Mouse (Mus musculus): ENCODE data around the gene Smarcd2. TPM values are rescaled to one million over a fixed set of nuclear protein-coding genes. Genes with fewer than 3 reads are reported as not detected.
A peak's percentile ranks its signal among the peaks of the same experiment; 100 is the strongest.
"Not testable (repeated sequence)": the region's sequence is repeated elsewhere in the genome, so short reads cannot be mapped to it uniquely, and the experiment has no call there.

The Smarcd2 gene
- polyA plus RNA-seq, 1 experiment, result 110 TPM

DNA sequence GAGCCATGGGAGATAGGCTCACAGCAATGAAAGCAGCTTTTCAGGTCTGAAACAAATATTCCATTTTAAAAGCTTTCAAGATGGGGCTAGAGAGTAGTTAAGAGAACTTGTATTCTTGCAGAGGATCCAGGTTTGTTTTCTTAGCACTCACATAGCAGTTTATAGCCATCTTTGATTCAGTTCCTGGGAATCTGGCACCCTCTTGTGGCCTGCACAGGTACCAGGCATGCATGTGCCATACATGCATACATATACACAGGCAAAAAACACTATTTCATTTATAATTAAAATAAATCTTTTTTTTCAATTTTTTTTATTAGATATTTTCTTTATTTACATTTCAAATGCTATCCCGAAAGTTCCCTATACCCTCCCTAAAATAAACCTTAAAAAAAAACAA is 25.9 kb downstream of the Smarcd2 start:
- DNase-seq (ENCODE audit: low spot score), result no peak

DNA sequence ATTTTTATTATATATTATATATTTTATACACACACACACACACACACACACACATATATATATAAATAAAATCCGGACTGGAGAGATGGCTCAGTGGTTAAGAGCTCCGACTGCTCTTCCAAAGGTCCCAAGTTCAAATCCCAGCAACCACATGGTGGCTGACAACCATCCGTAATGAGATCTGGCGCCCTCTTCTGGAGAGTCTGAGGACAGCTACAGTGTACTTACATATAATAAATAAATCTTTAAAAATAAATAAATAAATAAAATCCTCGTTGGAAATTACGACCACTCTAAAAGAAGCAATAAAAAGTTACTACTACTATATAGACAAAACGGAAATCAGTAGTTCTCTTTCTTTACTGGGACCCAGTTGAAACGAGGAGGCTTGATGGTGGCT is 38.8 kb downstream of the Smarcd2 start:
- DNase-seq (ENCODE audit: low spot score), result not testable (repeated sequence)

DNA sequence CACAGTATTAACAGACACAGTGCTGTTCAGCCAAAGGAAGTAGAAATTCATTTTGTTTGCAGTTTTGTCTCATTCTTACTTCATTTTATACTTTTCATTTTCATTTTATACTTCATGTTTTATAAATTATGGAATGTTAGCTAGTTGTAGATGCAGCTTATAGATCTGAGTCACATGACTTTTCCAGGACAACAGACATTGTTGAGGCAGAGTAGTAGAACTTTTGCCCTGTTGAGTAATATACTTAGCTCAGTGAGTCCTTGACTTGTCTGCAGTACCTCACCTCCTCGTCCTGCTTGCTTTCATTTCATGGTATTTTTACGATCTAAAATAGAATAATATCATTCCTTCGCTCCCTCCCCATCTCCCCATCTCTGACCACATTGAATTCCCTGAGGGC is 52.2 kb downstream of the Smarcd2 start:
- DNase-seq (ENCODE audit: low spot score), result no peak

DNA sequence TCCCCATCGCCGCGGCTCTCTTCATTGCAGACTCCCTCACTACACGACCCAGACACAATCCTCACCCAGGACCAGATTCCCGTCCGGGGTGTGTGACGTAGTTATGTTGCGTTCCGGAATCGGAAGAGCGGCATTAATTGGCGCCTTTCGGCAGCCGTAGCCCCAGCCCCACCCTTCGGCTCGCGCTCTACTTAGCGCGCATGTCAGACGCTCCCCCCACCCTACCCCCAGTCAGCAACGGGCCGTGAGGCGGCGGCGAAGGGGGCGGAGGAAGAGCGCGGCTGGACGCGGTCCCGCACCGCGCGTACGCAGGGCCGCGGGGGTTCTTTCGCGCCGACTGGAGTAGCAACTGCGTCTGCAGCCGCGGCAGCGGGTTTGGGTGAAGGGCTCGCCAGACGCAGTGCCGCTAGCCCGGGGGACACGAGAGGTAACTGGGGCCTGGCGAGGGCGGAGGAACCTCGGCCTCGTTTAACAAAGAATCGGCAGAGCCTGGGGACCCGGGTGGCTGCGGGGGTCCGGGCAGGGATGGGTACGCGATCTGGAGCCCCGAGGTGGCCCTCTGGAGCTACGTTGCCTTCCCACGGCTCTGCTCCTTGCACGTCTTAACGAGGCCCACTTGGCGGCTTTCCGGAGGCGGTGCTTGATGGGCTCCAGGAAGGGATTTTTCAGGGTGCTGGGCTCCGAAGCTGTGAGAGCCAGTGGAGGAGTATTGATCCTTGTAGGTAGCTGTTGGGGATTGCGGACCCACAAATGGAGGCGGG is 55.9 kb downstream of the Smarcd2 start, which contains the start of gene Ddx42:
Ddx42 (plus strand) TSS at position 197 of the 761 bp plus-strand sequence.
- peak; percentile 79 for DNase-seq (ENCODE audit: low spot score)

DNA sequence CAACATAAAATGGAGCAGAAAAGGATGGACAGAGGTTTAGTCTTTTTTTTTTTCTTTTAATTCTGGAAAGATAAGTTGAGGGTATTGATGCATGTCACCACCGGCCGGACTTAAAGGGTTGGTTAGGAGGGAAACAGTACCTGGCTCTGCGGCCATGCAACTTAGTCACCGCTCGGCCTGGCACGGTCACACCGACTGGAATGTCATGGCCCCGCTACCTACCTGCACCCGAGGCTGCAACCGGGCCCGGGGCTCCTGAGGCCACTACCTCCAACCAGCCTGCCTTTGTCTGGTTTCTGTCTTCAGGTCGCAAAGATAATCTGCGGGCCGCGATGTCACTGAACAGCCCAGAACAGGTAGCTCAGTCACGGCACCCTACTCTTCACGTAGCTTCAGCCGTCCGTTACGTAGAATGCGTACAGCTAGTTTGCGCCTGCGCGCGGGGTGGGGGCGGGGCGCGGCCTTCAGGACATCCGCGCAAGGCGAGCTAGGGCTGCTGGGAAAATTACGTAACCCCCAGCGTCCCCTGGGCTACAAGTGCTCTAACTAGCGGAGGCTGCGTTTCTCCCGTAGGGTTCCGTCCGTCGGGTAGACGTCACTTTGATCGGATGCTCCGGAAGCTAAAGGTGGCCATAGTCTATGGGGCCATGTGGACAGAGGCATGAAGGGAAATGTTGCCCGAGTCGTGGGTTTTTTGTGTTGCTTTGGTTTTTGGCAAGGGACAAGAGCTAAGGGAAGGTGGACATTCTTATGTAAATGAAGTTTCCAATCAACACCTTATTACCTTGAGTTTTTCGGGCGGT is 56.6 kb downstream of the Smarcd2 start, which contains the start of gene Ccdc47:
Ccdc47 (minus strand) TSS at position 418 of the 803 bp plus-strand sequence.
- DNase-seq (ENCODE audit: low spot score), result peak; percentile 70

DNA sequence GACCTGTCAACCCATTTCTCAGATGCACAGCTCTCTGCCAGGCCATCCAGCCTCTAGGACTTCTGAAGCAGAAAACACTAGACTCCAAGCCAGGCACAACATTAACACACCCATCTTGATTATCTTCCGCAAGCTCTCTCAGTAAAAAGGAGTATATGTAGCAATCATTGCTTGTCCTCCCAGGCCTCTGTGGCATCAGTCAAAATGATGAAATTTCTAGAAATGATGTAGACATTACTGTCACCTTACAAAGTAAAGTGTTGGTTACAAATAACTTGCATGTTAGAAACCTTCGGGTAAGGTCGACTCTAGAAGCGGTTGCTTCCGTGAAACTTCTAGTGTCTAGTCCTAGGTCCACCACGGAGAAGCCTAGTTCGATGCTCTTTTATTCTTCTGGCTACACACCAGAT is 57.3 kb downstream of the Smarcd2 start:
- no peak for DNase-seq (ENCODE audit: low spot score)

DNA sequence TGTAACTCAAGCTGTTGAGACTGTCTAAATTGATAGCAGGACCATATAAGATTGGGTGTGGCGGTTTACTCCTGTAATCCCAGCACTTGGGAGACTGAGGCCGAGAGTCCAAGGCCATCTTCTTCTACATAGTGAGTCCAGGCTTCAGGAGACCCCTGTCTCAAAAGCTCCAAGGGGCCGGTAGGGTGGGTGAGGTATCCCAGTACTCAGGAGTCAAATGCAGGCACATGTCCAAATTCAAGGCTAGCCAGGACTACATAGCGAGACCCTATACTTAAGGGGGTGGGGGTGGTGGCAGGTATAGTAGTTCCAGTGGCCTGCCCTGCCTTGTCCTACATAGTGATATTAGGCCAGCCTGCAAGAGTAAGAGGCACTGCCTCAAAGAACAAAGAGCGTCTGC is 57.9 kb downstream of the Smarcd2 start:
- DNase-seq (ENCODE audit: low spot score), result no peak

Other genes with a start within 250 kb of the Smarcd2 start
- 38.9 and 40.4 TPM in 2 replicates for gene Dcaf7, start 236.1 kb downstream of the Smarcd2 start, polyA plus RNA-seq (2012; rRNA removed)
- 11.3 and 13.1 TPM in 2 replicates for gene Taco1, start 206.9 kb downstream of the Smarcd2 start, polyA plus RNA-seq (2012; rRNA removed)
- 38.1 and 39.1 TPM in 2 replicates for gene Map3k3, start 188.4 kb downstream of the Smarcd2 start, polyA plus RNA-seq (2012; rRNA removed)
- not detected in 2 replicates for gene Gm10840, start 112.1 kb downstream of the Smarcd2 start, polyA plus RNA-seq (2012; rRNA removed)
- gene Limd2, start 112.1 kb downstream of the Smarcd2 start, polyA plus RNA-seq (2012; rRNA removed), result 14.8 and 16.5 TPM in 2 replicates
- 27.1 and 29.6 TPM in 2 replicates for gene Strada, start 70.8 kb downstream of the Smarcd2 start, polyA plus RNA-seq (2012; rRNA removed)
- 61.2 and 68.6 TPM in 2 replicates for gene Ccdc47, start 56.6 kb downstream of the Smarcd2 start, polyA plus RNA-seq (2012; rRNA removed)
- 29.2 and 34.3 TPM in 2 replicates for gene Ddx42, start 56.0 kb downstream of the Smarcd2 start, polyA plus RNA-seq (2012; rRNA removed)
- gene Ftsj3, start 16.9 kb downstream of the Smarcd2 start, polyA plus RNA-seq (2012; rRNA removed), result 26.7 and 27.0 TPM in 2 replicates
- gene Psmc5, start 16.8 kb downstream of the Smarcd2 start, polyA plus RNA-seq (2012; rRNA removed), result 152 and 156 TPM in 2 replicates
- gene Tcam1, start 3.7 kb upstream of the Smarcd2 start, polyA plus RNA-seq (2012; rRNA removed), result 0.11 and 0.19 TPM in 2 replicates
- gene Gh, start 28.9 kb upstream of the Smarcd2 start, polyA plus RNA-seq (2012; rRNA removed), result not detected in 2 replicates
- gene Cd79b, start 41.8 kb upstream of the Smarcd2 start, polyA plus RNA-seq (2012; rRNA removed), result 1.3 and 1.7 TPM in 2 replicates
- 0.10 and 0.19 TPM in 2 replicates for gene Scn4a, start 80.3 kb upstream of the Smarcd2 start, polyA plus RNA-seq (2012; rRNA removed)
- 0.27 and 0.33 TPM in 2 replicates for gene Prr29, start 92.5 kb upstream of the Smarcd2 start, polyA plus RNA-seq (2012; rRNA removed)
- 13.2 and 16.3 TPM in 2 replicates for gene Icam2, start 115.1 kb upstream of the Smarcd2 start, polyA plus RNA-seq (2012; rRNA removed)
- 11.6 and 12.0 TPM in 2 replicates for gene Ern1, start 214.9 kb upstream of the Smarcd2 start, polyA plus RNA-seq (2012; rRNA removed)

Data from urinary bladder, adult 2 months (tissue).